Mouse (Mus musculus) embryonic facial prominence, embryonic 11.5 days (tissue): ENCODE measurements around the gene Tmem238. TPM values are rescaled to one million over a fixed set of nuclear protein-coding genes. Genes with fewer than 3 reads are reported as not detected.

Source experiments
- ATAC-seq: fragments of 200-750 bp; cut with Nextera tagmentation; replicated peaks from 2 replicates; pipeline ENCODE4 v1.8.0; 2017; ENCODE audit warnings: low read depth; ENCODE audit not compliant: insufficient number of reproducible peaks, low FRiP score, low TSS enrichment
- DNase-seq: peaks from one replicate; pipeline ENCODE4 v3.0.0-alpha.2; 2015; ENCODE audit warnings: low spot score
- H3K27ac ChIP-seq: fragments of 300-500 bp; sonication (generic); replicated peaks from 2 replicates; pipeline ENCODE4 v1.5.1; 2014; ENCODE audit warnings: mild to moderate bottlenecking, low read depth, low read length, control low read depth
- H3K27me3 ChIP-seq: fragments of 300-500 bp; sonication (generic); 2 replicates; pipeline ENCODE4 v1.6.1; 2014; ENCODE audit warnings: mild to moderate bottlenecking, low read length, moderate library complexity, mixed read lengths; ENCODE audit not compliant: control insufficient read depth, insufficient read depth
- H3K36me3 ChIP-seq: fragments of 300-500 bp; sonication (generic); replicated peaks from 2 replicates; pipeline ENCODE4 v1.6.1; 2014; ENCODE audit warnings: low read depth, mild to moderate bottlenecking, low read length, moderate library complexity, mixed read lengths; ENCODE audit not compliant: control insufficient read depth, insufficient read depth
- H3K4me1 ChIP-seq: fragments of 300-500 bp; sonication (generic); 2 replicates; pipeline ENCODE4 v1.6.1; 2014; ENCODE audit warnings: low read length, mixed read lengths; ENCODE audit not compliant: control insufficient read depth, insufficient read depth
- H3K4me2 ChIP-seq: fragments of 300-500 bp; sonication (generic); 2 replicates; pipeline ENCODE4 v1.6.1; 2014; ENCODE audit warnings: low read depth, mild to moderate bottlenecking, control low read depth, low read length, moderate library complexity
- H3K4me3 ChIP-seq: fragments of 300-500 bp; sonication (generic); 2 replicates; pipeline ENCODE4 v1.5.1; 2014; ENCODE audit warnings: low read depth, low read length, control low read depth
- H3K9ac ChIP-seq: fragments of 300-500 bp; sonication (generic); replicated peaks from 2 replicates; pipeline ENCODE4 v1.6.1; 2014; ENCODE audit warnings: mild to moderate bottlenecking, control low read depth, low read length
- H3K9me3 ChIP-seq: fragments of 300-500 bp; sonication (generic); replicated peaks from 2 replicates; pipeline ENCODE4 v1.6.1; 2016; ENCODE audit warnings: mild to moderate bottlenecking, low read length, inconsistent platforms, mixed read lengths; ENCODE audit not compliant: control insufficient read depth
- WGBS: fragments of 180-500 bp; shearing (Covaris S2); extraction: QIAGEN DNeasy Blood & Tissue Kit; methylation state at CpG from one replicate; pipeline ENCODE4 v1.1.7; 2014; 5-methylcytosine and 5-hydroxymethylcytosine counted together
- polyA plus RNA-seq: library from polyadenylated mRNA; unstranded; fragments of >200 nt; fragmentation: Nextera tagmentation; extraction: Ambion mirVana; gene quantifications from 2 replicates; pipeline ENCODE4 v1.2.1, GENCODE M21; 2014

Gene Tmem238
- 1.3 and 1.4 TPM in 2 replicates for polyA plus RNA-seq

DNA sequence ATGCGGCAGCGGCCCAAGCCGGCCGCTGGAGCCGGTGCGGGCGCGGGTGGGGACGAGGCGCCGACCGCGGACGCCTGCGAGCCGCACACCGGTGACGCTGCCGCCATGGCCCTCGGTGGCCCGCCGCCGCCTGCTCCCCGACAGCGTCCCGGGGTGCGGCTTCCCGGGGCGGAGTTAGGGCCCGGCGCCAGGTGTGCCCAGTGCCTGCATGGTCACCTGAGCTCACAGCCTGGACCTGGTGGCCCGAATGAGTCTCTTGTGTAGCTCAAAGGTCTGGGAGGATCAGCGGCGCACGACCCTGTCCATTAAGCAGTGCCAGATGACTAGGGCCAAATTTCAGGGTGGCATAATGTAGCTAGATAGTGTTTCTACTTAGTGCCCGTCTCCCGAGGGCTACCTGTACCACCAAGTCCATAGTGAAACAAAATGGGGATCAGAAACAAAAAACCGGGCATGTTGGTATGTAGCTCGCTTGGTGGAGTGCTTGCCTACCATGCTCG, at the start of gene Tmem238:
Gene Tmem238 (minus strand): TSS at position 221 of the 500 bp plus-strand sequence.
- Histone ChIP-seq H3K4me2 (peak within 1 kb of the TSS; percentile 83), H3K4me1 (peaks cover 3% of the 10 kb centered on the region; the same call in 1 of the 2 replicates), H3K4me3 (peak within 1 kb of the TSS; percentile 55), H3K27me3 (0 out of 2 replicates have a peak, but pooled peaks cover 3% of the 10 kb centered on the region), H3K9ac (peak within 1 kb of the TSS; percentile 83), H3K9me3 (no peaks in the 10 kb centered on the region), H3K36me3 (peaks cover 1% of the 10 kb centered on the region), H3K27ac (peak within 1 kb of the TSS; percentile 35; the same call in 1 of the 2 replicates)
- ATAC-seq (no peak), DNase-seq (no peak)
- 10% methylated on average over 29 of the region's 40 CpGs for WGBS

DNA sequence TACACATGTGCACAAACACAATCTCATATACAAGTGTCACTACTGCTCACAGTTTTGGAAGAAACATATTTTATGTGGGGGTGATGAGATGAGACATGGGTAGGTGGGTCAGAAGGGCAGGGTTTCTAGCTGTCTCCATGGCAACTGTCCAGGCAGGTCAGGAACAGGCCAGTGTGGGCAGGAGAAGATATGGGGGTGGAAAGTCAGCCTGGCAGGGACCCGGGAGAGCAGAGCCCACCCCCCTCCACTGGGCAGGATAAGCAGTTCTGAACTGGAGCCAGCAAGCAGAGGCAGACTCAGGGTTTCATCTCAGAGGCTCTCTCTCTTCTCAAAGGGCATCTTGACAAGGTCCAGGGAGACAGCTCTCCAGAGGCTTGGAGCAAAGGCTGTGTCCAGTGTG, 48.2 kb upstream of the Tmem238 start:
- ATAC-seq: no peak
- DNase-seq: no peak
- Histone ChIP-seq H3K9me3 (no peaks in the 10 kb centered on the region), H3K27ac (no peak overlapping the region), H3K4me1 (no peaks in the 10 kb centered on the region), H3K4me2 (no peak overlapping the region), H3K36me3 (no peaks in the 10 kb centered on the region), H3K9ac (no peak overlapping the region), H3K27me3 (peaks cover 28% of the 10 kb centered on the region), H3K4me3 (no peak overlapping the region)
- WGBS: 14% methylated on average over 1 of the region's 1 CpGs

DNA sequence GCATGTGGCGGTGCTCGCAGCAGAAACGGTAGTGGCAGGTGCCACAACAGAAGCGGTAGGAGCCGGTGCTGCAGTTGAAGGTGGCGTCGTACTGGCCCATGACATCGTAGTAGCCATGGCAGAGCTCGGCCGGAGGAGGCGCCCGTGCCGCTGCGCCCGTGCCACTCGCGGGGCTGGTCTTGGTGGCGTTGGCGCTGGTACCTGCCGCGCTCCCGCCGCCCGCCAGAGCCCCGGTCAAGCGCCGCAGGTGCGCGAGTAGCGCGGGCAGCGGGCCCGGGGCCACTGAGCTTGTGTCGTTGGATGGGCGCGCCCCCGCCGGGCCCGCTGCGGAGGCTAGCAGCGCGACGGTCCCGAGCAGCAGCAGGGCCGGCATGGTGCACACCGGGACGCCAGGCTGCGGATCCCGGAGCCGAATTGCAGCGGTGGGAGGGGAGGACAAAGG, 46.9 kb upstream of the Tmem238 start:
- ATAC-seq: peak; percentile 62
- H3K27me3 ChIP-seq: peaks cover 25% of the 10 kb centered on the region
- H3K4me3 ChIP-seq: peak overlapping the region; percentile 41
- H3K36me3 ChIP-seq: no peaks in the 10 kb centered on the region
- peak overlapping the region; percentile 56; the same call in 1 of the 2 replicates for H3K9ac ChIP-seq
- H3K4me1 ChIP-seq: no peaks in the 10 kb centered on the region
- under 1% methylated on average over 51 of the region's 51 CpGs for whole genome bisulfite sequencing
- DNase-seq: peak; percentile 59
- no peak overlapping the region for H3K27ac ChIP-seq
- no peaks in the 10 kb centered on the region for H3K9me3 ChIP-seq
- peak overlapping the region; percentile 87 for H3K4me2 ChIP-seq

DNA sequence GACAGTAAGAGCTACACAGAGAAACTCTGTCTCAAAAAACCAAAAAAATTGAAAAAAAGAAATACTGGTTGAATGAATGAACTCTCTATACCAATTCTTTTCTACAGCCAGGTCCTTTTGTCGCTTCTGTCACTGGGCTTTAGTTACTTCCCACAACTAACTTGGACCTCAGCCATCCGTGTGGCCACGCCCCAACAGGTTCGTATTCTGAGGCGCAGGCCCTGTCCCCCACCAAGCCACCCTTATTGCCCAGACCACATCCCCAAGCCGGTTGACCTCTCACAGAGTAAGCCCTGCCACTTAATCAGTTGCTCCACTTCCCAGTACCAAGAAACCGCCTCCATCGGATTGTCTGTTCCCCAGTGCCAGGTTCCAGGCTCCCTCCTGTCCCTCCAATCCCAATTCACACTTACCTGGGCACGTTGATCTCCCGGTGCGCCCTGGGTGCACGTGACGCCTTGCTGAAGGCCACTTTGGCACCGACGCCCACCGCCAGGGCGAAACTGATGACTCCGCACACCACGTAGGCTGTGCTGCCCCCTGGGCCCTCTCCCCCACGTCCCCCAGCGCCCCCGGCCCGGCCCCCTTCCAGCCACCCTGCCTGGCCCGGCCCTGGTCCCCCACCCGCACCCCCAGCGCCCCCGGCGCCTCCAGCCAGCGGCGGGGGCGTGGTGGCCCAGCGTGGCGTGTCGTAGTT, 46.3 kb upstream of the Tmem238 start:
- peak overlapping the region; percentile 87 for H3K4me2 ChIP-seq
- H3K9ac ChIP-seq: 0 out of 2 replicates have a peak overlapping the region, but pooled peaks have one; percentile 25
- peak; percentile 68 for ATAC-seq
- 6% methylated on average over 33 of the region's 34 CpGs for WGBS
- H3K4me3 ChIP-seq: peak overlapping the region; percentile 41
- H3K4me1 ChIP-seq: no peaks in the 10 kb centered on the region
- H3K27ac ChIP-seq: no peak overlapping the region
- no peaks in the 10 kb centered on the region for H3K36me3 ChIP-seq
- peaks cover 25% of the 10 kb centered on the region for H3K27me3 ChIP-seq
- no peak for DNase-seq
- H3K9me3 ChIP-seq: no peaks in the 10 kb centered on the region

DNA sequence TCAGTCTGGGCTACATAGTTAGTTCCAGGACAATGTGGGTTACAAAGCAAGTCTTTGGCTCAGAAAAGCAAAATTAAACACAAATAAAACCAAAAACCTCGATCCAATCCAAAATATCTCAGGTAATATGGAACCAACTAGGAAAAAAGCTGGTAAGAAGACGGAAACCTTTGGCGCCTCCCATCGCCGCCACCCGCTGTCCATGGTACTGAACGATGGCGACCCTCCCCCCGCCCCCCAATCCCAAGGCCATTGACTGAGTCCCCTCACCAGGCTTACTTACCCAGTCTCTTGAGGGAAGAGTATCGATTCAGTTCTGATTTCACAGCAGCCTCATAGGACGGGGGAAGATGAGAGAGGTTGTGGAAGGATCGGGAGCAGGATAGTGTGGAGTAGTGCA, 41.0 kb upstream of the Tmem238 start:
- ATAC-seq (no peak), DNase-seq (peak; percentile 58)
- Histone ChIP-seq H3K9me3 (no peaks in the 10 kb centered on the region), H3K9ac (no peak overlapping the region), H3K4me3 (no peak overlapping the region), H3K27me3 (peaks cover 8% of the 10 kb centered on the region), H3K27ac (no peak overlapping the region), H3K4me2 (no peak overlapping the region), H3K4me1 (no peaks in the 10 kb centered on the region), H3K36me3 (no peaks in the 10 kb centered on the region)
- WGBS: 4% methylated on average over 12 of the region's 12 CpGs

DNA sequence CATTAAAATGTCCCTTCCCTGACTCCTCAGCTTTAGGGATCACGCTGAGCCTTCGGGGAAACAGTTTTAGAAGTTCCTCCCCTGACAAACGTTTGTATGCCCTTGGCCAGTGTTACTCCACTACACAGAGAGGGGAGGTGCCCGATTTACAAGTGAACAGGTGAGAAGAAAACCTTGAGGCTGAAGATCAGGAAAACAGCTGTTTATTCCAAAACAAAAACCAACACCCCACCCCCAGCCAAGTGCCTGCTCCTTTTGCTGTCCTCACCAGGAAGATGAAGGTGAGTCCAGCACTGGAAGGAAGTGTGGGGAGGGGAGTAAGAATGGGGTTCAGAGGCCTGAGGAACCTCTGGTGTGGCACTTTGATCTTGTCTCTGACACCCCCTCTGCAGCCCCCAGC, 35.9 kb upstream of the Tmem238 start:
- no peak overlapping the region for H3K4me2 ChIP-seq
- no peak overlapping the region for H3K4me3 ChIP-seq
- no peaks in the 10 kb centered on the region for H3K36me3 ChIP-seq
- no peak for ATAC-seq
- DNase-seq: no peak
- no peak overlapping the region for H3K27ac ChIP-seq
- H3K9me3 ChIP-seq: no peaks in the 10 kb centered on the region
- WGBS: 55% methylated on average over 4 of the region's 4 CpGs
- no peaks in the 10 kb centered on the region for H3K27me3 ChIP-seq
- H3K4me1 ChIP-seq: no peaks in the 10 kb centered on the region
- H3K9ac ChIP-seq: no peak overlapping the region

DNA sequence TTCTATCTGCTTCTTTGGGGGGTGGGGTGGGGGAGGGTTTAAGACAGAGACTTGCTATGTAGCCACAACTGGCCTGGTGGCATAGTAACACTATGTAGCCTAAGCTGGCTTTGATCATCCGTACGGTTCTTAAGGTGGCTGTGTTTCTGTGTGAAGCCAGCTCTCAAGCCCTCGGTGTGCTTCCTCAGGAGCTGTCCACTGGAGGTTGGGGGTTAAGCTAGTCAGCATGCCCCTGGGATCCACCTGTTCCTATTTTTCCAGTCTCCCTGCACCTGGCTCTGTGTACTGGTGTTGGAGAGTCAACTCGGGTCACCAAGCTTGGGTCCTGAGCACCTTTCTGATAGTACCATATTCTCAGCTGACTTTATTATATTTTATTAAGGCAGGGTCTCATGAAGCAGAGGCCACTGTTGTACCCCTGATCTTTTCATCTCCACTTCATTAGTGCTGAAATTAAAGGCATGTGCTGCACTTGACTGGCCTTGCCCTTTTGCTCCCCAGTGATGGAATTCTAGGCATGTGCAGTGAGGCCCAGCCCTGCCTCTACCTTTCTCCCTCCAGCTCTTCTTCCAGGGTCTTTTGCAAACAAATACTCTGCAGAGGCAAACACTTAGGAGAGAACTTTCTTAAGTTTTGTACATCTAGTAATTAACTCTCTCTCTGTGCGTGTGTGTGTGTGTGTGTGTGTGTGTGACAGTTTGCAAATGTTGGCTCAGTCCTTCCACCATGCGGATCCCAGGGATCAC, 32.9 kb upstream of the Tmem238 start:
- no peak overlapping the region for H3K9ac ChIP-seq
- no peaks in the 10 kb centered on the region for H3K9me3 ChIP-seq
- DNase-seq (no peak), ATAC-seq (no peak)
- no peaks in the 10 kb centered on the region for H3K27me3 ChIP-seq
- H3K4me2 ChIP-seq: no peak overlapping the region
- WGBS: 58% methylated on average over 6 of the region's 6 CpGs
- H3K4me3 ChIP-seq: no peak overlapping the region
- H3K36me3 ChIP-seq: no peaks in the 10 kb centered on the region
- H3K27ac ChIP-seq: no peak overlapping the region
- H3K4me1 ChIP-seq: no peaks in the 10 kb centered on the region

DNA sequence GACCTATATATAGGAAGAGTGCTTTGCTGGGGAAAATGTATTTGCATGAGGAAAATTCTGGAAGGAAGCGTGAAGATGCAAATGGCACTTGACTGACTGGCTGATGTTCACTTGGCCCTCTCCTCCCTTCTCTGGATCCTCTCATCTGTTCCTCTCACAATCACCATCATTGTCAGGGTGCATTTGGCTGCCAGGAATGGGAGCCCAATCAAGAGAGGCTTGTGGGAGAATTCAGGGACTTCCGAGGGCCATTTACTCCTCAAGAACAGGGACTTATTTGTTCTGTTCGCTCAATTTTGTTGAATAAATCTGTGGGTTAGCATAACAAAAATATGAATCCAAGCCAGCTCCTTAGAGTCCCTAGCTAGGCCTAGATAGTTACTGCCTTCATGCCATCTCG, 32.2 kb upstream of the Tmem238 start:
- no peak overlapping the region for H3K4me2 ChIP-seq
- H3K9ac ChIP-seq: no peak overlapping the region
- DNase-seq: no peak
- H3K4me1 ChIP-seq: no peaks in the 10 kb centered on the region
- no peaks in the 10 kb centered on the region for H3K36me3 ChIP-seq
- 81% methylated on average over 4 of the region's 4 CpGs for WGBS
- H3K27me3 ChIP-seq: no peaks in the 10 kb centered on the region
- H3K4me3 ChIP-seq: no peak overlapping the region
- H3K9me3 ChIP-seq: no peaks in the 10 kb centered on the region
- H3K27ac ChIP-seq: no peak overlapping the region
- ATAC-seq: no peak
